Mouse (Mus musculus): ENCODE measurements around the gene Klhdc8a. TPM values are rescaled to one million over a fixed set of nuclear protein-coding genes. Genes with fewer than 3 reads are reported as not detected.

Klhdc8a gene
- polyA plus RNA-seq, 1 experiment from 2014 or later, result 3.4 TPM

- peaks cover 55% of the 10 kb centered on the region for H3K36me3 ChIP-seq (ENCODE audit: control insufficient read depth, insufficient read depth, low read length)
- 80% methylated on average over 15 of the region's 15 CpGs for WGBS
- no peak overlapping the region for H3K9ac ChIP-seq (ENCODE audit: low read length)
- no peaks in the 10 kb centered on the region for H3K9me3 ChIP-seq (replicated peaks; ENCODE audit: control insufficient read depth, low read length)
- H3K27me3 ChIP-seq (replicated peaks; ENCODE audit: control insufficient read depth, insufficient read depth, low read length), result no peaks in the 10 kb centered on the region
- no peak overlapping the region for H3K4me3 ChIP-seq (ENCODE audit: low read depth, low read length)
- no peak overlapping the region for H3K4me2 ChIP-seq (ENCODE audit: low read length)
- H3K27ac ChIP-seq (ENCODE audit: low read depth, low read length), result no peak overlapping the region
- DNase-seq (ENCODE audit: low spot score) (no peak), ATAC-seq (no peak)
- peaks cover 52% of the 10 kb centered on the region for H3K4me1 ChIP-seq (ENCODE audit: control insufficient read depth, insufficient read depth, low read length)
These were observed 32.0 kb downstream of the Klhdc8a start for GRCm38 (mm10) chr1:132330397-132330796.

DNA sequence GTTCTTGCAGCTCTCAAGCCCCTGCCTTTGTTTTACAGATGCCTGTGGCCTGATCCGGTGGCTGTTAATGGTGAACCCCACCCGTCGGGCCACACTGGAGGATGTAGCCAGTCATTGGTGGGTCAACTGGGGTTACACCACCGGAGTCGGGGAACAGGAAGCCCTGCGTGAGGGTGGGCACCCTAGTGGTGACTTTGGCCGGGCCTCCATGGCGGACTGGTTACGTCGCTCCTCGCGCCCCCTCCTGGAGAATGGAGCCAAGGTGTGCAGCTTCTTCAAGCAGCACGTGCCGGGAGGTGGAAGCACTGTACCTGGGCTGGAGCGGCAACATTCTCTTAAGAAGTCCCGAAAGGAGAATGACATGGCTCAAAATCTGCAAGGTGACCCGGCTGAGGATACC lies 32.9 kb downstream of the Klhdc8a start:
- H3K4me2 ChIP-seq (ENCODE audit: low read length), result no peak overlapping the region
- H3K9ac ChIP-seq (ENCODE audit: low read length), result no peak overlapping the region
- peaks cover 53% of the 10 kb centered on the region for H3K36me3 ChIP-seq (ENCODE audit: control insufficient read depth, insufficient read depth, low read length)
- H3K27me3 ChIP-seq (replicated peaks; ENCODE audit: control insufficient read depth, insufficient read depth, low read length), result no peaks in the 10 kb centered on the region
- no peak overlapping the region for H3K4me3 ChIP-seq (ENCODE audit: low read depth, low read length)
- H3K9me3 ChIP-seq (replicated peaks; ENCODE audit: control insufficient read depth, low read length), result no peaks in the 10 kb centered on the region
- DNase-seq (ENCODE audit: low spot score), result no peak
- peaks cover 52% of the 10 kb centered on the region for H3K4me1 ChIP-seq (ENCODE audit: control insufficient read depth, insufficient read depth, low read length)
- ATAC-seq, result no peak
- no peak overlapping the region for H3K27ac ChIP-seq (ENCODE audit: low read depth, low read length)
- 86% methylated on average over 17 of the region's 17 CpGs for WGBS

GRCm38 (mm10) chr1:132333201-132333600 lies 34.8 kb downstream of the Klhdc8a start:
- 0 out of 2 replicates have a peak overlapping the region, but pooled peaks have one; percentile 13 for H3K9ac ChIP-seq (ENCODE audit: low read length)
- no peak for DNase-seq (ENCODE audit: low spot score)
- H3K27me3 ChIP-seq (replicated peaks; ENCODE audit: control insufficient read depth, insufficient read depth, low read length), result no peaks in the 10 kb centered on the region
- H3K36me3 ChIP-seq (ENCODE audit: control insufficient read depth, insufficient read depth, low read length), result peaks cover 44% of the 10 kb centered on the region
- WGBS, result 5% methylated on average over 2 of the region's 2 CpGs
- no peak for ATAC-seq
- no peak overlapping the region for H3K4me3 ChIP-seq (ENCODE audit: low read depth, low read length)
- H3K4me1 ChIP-seq (ENCODE audit: control insufficient read depth, insufficient read depth, low read length), result peaks cover 39% of the 10 kb centered on the region
- H3K4me2 ChIP-seq (ENCODE audit: low read length), result no peak overlapping the region
- no peaks in the 10 kb centered on the region for H3K9me3 ChIP-seq (replicated peaks; ENCODE audit: control insufficient read depth, low read length)
- H3K27ac ChIP-seq (ENCODE audit: low read depth, low read length), result peak overlapping the region; percentile 83

GRCm38 (mm10) chr1:132333675-132334141 lies 35.3 kb downstream of the Klhdc8a start:
- Histone ChIP-seq H3K9ac (ENCODE audit: low read length) (0 out of 2 replicates have a peak overlapping the region, but pooled peaks have one; percentile 37), H3K27ac (ENCODE audit: low read depth, low read length) (peak overlapping the region; percentile 83), H3K4me2 (ENCODE audit: low read length) (no peak overlapping the region), H3K27me3 (replicated peaks; ENCODE audit: control insufficient read depth, insufficient read depth, low read length) (no peaks in the 10 kb centered on the region), H3K9me3 (replicated peaks; ENCODE audit: control insufficient read depth, low read length) (no peaks in the 10 kb centered on the region), H3K4me3 (ENCODE audit: low read depth, low read length) (no peak overlapping the region), H3K4me1 (ENCODE audit: control insufficient read depth, insufficient read depth, low read length) (peaks cover 39% of the 10 kb centered on the region), H3K36me3 (ENCODE audit: control insufficient read depth, insufficient read depth, low read length) (peaks cover 39% of the 10 kb centered on the region)
- WGBS, result 0% methylated on average over 4 of the region's 4 CpGs
- peak; percentile 61 for DNase-seq (ENCODE audit: low spot score)
- peak; percentile 74 for ATAC-seq

- Histone ChIP-seq H3K27me3 (replicated peaks; ENCODE audit: control insufficient read depth, insufficient read depth, low read length) (no peaks in the 10 kb centered on the region), H3K4me3 (ENCODE audit: low read depth, low read length) (no peak overlapping the region), H3K9me3 (replicated peaks; ENCODE audit: control insufficient read depth, low read length) (no peaks in the 10 kb centered on the region), H3K36me3 (ENCODE audit: control insufficient read depth, insufficient read depth, low read length) (peaks cover 37% of the 10 kb centered on the region), H3K27ac (ENCODE audit: low read depth, low read length) (peak overlapping the region; percentile 83), H3K4me2 (ENCODE audit: low read length) (no peak overlapping the region), H3K4me1 (ENCODE audit: control insufficient read depth, insufficient read depth, low read length) (peaks cover 39% of the 10 kb centered on the region), H3K9ac (ENCODE audit: low read length) (no peak overlapping the region)
- DNase-seq (ENCODE audit: low spot score) (no peak), ATAC-seq (peak; percentile 49; the same call in 1 of the 2 replicates)
- WGBS, result 16% methylated on average over 6 of the region's 6 CpGs
These were observed 35.9 kb downstream of the Klhdc8a start for GRCm38 (mm10) chr1:132334178-132334801.

DNA sequence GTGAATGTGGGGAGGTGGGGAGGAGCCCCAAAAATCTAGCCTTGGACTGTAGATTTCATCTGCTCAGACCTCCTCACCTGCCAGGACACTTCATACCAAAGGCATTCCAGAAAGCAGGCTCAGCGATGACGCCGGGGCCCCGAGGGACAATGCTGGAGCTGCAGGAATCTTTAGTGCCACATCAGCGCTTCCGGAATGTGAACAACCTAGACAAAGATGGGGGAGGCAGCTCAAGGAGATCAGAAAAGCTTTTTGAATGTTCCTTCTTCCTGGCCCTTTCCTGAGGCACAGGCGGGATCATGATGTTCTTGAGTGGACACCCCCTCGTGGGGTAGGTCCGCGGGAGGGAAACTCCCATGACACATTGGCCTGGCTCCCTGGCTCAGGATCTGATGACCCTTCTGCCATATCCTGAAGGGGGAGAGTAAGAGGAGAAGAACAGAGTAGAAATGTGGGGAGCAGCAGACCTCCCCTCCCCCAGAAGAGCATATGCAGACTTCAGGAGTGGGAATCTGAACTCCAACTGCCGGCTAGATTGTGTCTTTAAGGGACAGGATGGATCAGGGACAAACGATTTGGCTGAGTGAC lies 37.0 kb downstream of the Klhdc8a start:
- ATAC-seq (no peak), DNase-seq (ENCODE audit: low spot score) (no peak)
- H3K4me1 ChIP-seq (ENCODE audit: control insufficient read depth, insufficient read depth, low read length), result peaks cover 39% of the 10 kb centered on the region
- H3K4me3 ChIP-seq (ENCODE audit: low read depth, low read length), result no peak overlapping the region
- H3K36me3 ChIP-seq (ENCODE audit: control insufficient read depth, insufficient read depth, low read length), result peaks cover 27% of the 10 kb centered on the region
- H3K27me3 ChIP-seq (replicated peaks; ENCODE audit: control insufficient read depth, insufficient read depth, low read length), result no peaks in the 10 kb centered on the region
- no peak overlapping the region for H3K4me2 ChIP-seq (ENCODE audit: low read length)
- H3K9ac ChIP-seq (ENCODE audit: low read length), result no peak overlapping the region
- H3K27ac ChIP-seq (ENCODE audit: low read depth, low read length), result no peak overlapping the region
- H3K9me3 ChIP-seq (replicated peaks; ENCODE audit: control insufficient read depth, low read length), result no peaks in the 10 kb centered on the region
- 18% methylated on average over 12 of the region's 12 CpGs for WGBS

- H3K4me2 ChIP-seq (ENCODE audit: low read length), result no peak overlapping the region
- H3K4me1 ChIP-seq (ENCODE audit: control insufficient read depth, insufficient read depth, low read length), result peaks cover 36% of the 10 kb centered on the region
- ATAC-seq, result no peak
- no peaks in the 10 kb centered on the region for H3K27me3 ChIP-seq (replicated peaks; ENCODE audit: control insufficient read depth, insufficient read depth, low read length)
- H3K36me3 ChIP-seq (ENCODE audit: control insufficient read depth, insufficient read depth, low read length), result peaks cover 12% of the 10 kb centered on the region
- H3K9ac ChIP-seq (ENCODE audit: low read length), result no peak overlapping the region
- 63% methylated on average over 6 of the region's 6 CpGs for WGBS
- H3K9me3 ChIP-seq (replicated peaks; ENCODE audit: control insufficient read depth, low read length), result no peaks in the 10 kb centered on the region
- no peak for DNase-seq (ENCODE audit: low spot score)
- H3K27ac ChIP-seq (ENCODE audit: low read depth, low read length), result no peak overlapping the region
- no peak overlapping the region for H3K4me3 ChIP-seq (ENCODE audit: low read depth, low read length)
These were observed 38.5 kb downstream of the Klhdc8a start for GRCm38 (mm10) chr1:132336921-132337320.

DNA sequence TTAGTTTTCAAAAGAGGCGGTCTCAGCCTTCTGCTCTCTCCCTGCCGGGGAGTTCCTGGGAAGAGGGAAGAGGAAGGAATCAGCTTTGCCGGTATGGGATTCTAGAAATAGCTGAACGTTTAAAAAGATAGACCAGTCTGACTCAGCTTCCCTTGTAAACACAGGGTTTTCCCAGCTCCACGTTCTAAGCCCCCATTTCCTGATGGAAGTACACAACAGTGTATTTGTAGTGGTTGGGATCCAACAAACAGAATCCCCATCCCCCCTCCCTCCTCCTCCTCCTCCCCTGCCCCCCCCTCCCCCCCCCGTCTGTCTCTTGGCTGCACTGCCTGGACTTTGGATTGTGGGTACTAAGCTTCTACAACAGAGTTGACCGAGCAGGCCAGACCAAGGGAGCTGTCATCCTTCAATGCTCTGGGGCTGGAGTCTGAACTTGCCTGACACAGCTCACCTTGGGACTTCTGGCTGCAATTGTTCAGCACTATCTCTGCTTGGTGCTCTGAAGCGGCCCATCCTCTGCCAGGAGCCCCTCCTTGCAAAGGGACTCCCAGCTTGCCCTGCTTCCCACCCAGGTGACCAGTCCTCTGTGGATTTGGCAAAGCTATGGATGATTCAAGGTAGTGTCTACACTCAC lies 39.7 kb downstream of the Klhdc8a start:
- ATAC-seq, result no peak
- Histone ChIP-seq H3K27me3 (replicated peaks; ENCODE audit: control insufficient read depth, insufficient read depth, low read length) (no peaks in the 10 kb centered on the region), H3K9me3 (replicated peaks; ENCODE audit: control insufficient read depth, low read length) (no peaks in the 10 kb centered on the region), H3K4me2 (ENCODE audit: low read length) (no peak overlapping the region), H3K9ac (ENCODE audit: low read length) (no peak overlapping the region), H3K4me3 (ENCODE audit: low read depth, low read length) (no peak overlapping the region), H3K36me3 (ENCODE audit: control insufficient read depth, insufficient read depth, low read length) (peaks cover under 1% of the 10 kb centered on the region; the same call in 1 of the 2 replicates), H3K4me1 (ENCODE audit: control insufficient read depth, insufficient read depth, low read length) (peaks cover 26% of the 10 kb centered on the region), H3K27ac (ENCODE audit: low read depth, low read length) (no peak overlapping the region)
- 51% methylated on average over 8 of the region's 8 CpGs for WGBS
- no peak for DNase-seq (ENCODE audit: low spot score)
